ENCODE assay signal across 14 mouse cellular contexts in genomic region chr3:63413046-63413911, GRCm38 (mm10).
DNase-seq lines count a peak whose midpoint lies in the region; ATAC-seq and TF ChIP-seq lines count a peak whose summit lies in the region.
"Had no signal": no experiment of that assay in that cellular context is flagged by ENCODE, and none has a peak within 500 bp of the region (broad histone marks: within the 10 kb centered on the region; RNA-seq: fewer than 3 reads in every experiment).

No protein-coding gene starts in this region.

- no peaks in the 10 kb centered on the region for H3K36me3 ChIP-seq in forebrain, embryonic 16.5 days (ENCODE audit: control insufficient read depth, insufficient read depth)
- H3K36me3 ChIP-seq in forebrain, embryonic 10.5 days (replicated peaks): no peaks in the 10 kb centered on the region
- H3K36me3 ChIP-seq in limb, embryonic 11.5 days (ENCODE audit: control insufficient read depth, insufficient read depth, low read length): no peaks in the 10 kb centered on the region

- WGBS in forebrain, embryonic 16.5 days: 51% methylated on average over 6 of the region's 6 CpGs
- WGBS in forebrain, embryonic 10.5 days: 83% methylated on average over 6 of the region's 6 CpGs
- WGBS in limb, embryonic 11.5 days: 53% methylated on average over 6 of the region's 6 CpGs

- no peak overlapping the region for H3K4me2 ChIP-seq in forebrain, embryonic 16.5 days (ENCODE audit: low read length)
- H3K4me2 ChIP-seq in limb, embryonic 11.5 days (ENCODE audit: low read depth, severe bottlenecking): no peak overlapping the region; the same call in 1 of the 2 replicates

- no peak overlapping the region for H3K9ac ChIP-seq in forebrain, embryonic 16.5 days (replicated peaks; ENCODE audit: low read depth, low read length)
- no peak overlapping the region for H3K9ac ChIP-seq in limb, embryonic 11.5 days (ENCODE audit: low read length)
- H3K9ac ChIP-seq: liver, postnatal 0 days had no signal

- H3K9me3 ChIP-seq in forebrain, embryonic 16.5 days (ENCODE audit: control insufficient read depth, low read length): no peaks in the 10 kb centered on the region
- no peaks in the 10 kb centered on the region for H3K9me3 ChIP-seq in forebrain, embryonic 10.5 days
- no peaks in the 10 kb centered on the region for H3K9me3 ChIP-seq in limb, embryonic 11.5 days (ENCODE audit: control insufficient read depth, low read length)
- H3K9me3 ChIP-seq: megakaryocyte, embryonic 14.5 days had no signal

- no peaks in the 10 kb centered on the region for H3K27me3 ChIP-seq in forebrain, embryonic 16.5 days (replicated peaks; ENCODE audit: control insufficient read depth, insufficient read depth, low read length)
- no peaks in the 10 kb centered on the region for H3K27me3 ChIP-seq in forebrain, embryonic 10.5 days (ENCODE audit: poor library complexity, severe bottlenecking)
- no peaks in the 10 kb centered on the region for H3K27me3 ChIP-seq in limb, embryonic 11.5 days (ENCODE audit: control insufficient read depth, insufficient read depth, low read length)
- H3K27me3 ChIP-seq: megakaryocyte, embryonic 14.5 days had no signal

- no peak for TF ChIP-seq CTCF in brain, embryonic 14.5 days (IDR thresholded peaks at IDR 0.05; ENCODE audit: borderline replicate concordance, extremely low read depth, insufficient read depth, insufficient read length)

- H3K4me3 ChIP-seq in forebrain, embryonic 16.5 days (replicated peaks; ENCODE audit: low read length): no peak overlapping the region
- no peak overlapping the region for H3K4me3 ChIP-seq in forebrain, embryonic 10.5 days
- H3K4me3 ChIP-seq in limb, embryonic 11.5 days (ENCODE audit: low read depth, low read length): no peak overlapping the region
- H3K4me3 ChIP-seq: left cerebral cortex, adult 2 months; megakaryocyte, embryonic 14.5 days had no signal

- TF ChIP-seq POLR2A in brain, embryonic 14.5 days (IDR thresholded peaks at IDR 0.05; ENCODE audit: borderline replicate concordance, extremely low read depth, insufficient read depth, insufficient read length, poor library complexity, severe bottlenecking): no peak

- peak; percentile 83 for ATAC-seq in forebrain, embryonic 16.5 days
- no peak for ATAC-seq in limb, embryonic 11.5 days (ENCODE audit: insufficient number of reproducible peaks, low FRiP score, low TSS enrichment, low read depth)
- ATAC-seq: liver, postnatal 0 days had no signal

- H3K4me1 ChIP-seq in forebrain, embryonic 16.5 days (replicated peaks; ENCODE audit: control insufficient read depth, insufficient read depth, low read length): no peaks in the 10 kb centered on the region; the same call in 1 of the 2 replicates
- H3K4me1 ChIP-seq in forebrain, embryonic 10.5 days: peaks cover 9% of the 10 kb centered on the region; the same call in 1 of the 2 replicates
- H3K4me1 ChIP-seq in limb, embryonic 11.5 days (ENCODE audit: control insufficient read depth, insufficient read depth, low read length): peaks cover 8% of the 10 kb centered on the region; the same call in 1 of the 2 replicates
- H3K4me1 ChIP-seq: megakaryocyte, embryonic 14.5 days had no signal

- H3K27ac ChIP-seq in forebrain, embryonic 16.5 days (ENCODE audit: low read length): no peak overlapping the region
- H3K27ac ChIP-seq in forebrain, embryonic 10.5 days: no peak overlapping the region
- peak overlapping the region; percentile 39; the same call in 1 of the 2 replicates for H3K27ac ChIP-seq in limb, embryonic 11.5 days (replicated peaks; ENCODE audit: low read depth, low read length)
- H3K27ac ChIP-seq: left cerebral cortex, adult 2 months had no signal

- no peak for DNase-seq in forebrain, embryonic 10.5 days (ENCODE audit: extremely low spot score, low spot score)
- peak; percentile 72 for DNase-seq in brain, embryonic 14.5 days (ENCODE audit: low read depth)
- peak; percentile 26 for DNase-seq in kidney, adult 18-20 months
- no peak for DNase-seq in limb, embryonic 11.5 days (ENCODE audit: low spot score)
- DNase-seq in gastrocnemius, postnatal 25 days: no peak
- DNase-seq in urinary bladder, postnatal 10 days (ENCODE audit: low spot score): no peak
- no peak for DNase-seq in adrenal gland, postnatal 4 days (ENCODE audit: low spot score in 2 of 2)
- DNase-seq: cerebellum, adult 9-11 months; heart, postnatal 14 days; liver, postnatal 0 days; thymus, postnatal 14 days had no signal

Comparison
In these comparisons a context has a peak if more than half of its experiments do, and no peak if none do; other contexts are left out.
1. DNase-seq: peak in brain, embryonic 14.5 days (single experiment) and kidney, adult 18-20 months (single experiment); none in forebrain, embryonic 10.5 days (single experiment), limb, embryonic 11.5 days (single experiment), gastrocnemius, postnatal 25 days (single experiment), urinary bladder, postnatal 10 days (single experiment) and adrenal gland, postnatal 4 days (0 of 2).